Mouse (Mus musculus) lung, embryonic 14.5 days (tissue): ENCODE measurements at regions not wholly inside any gene's neighbourhood (a gene's known extent, or its start where the extent isn't known, plus 50 kb on each side); places are given as distances from the start of the nearest gene placed in this dataset.

Experiments used
- ATAC-seq: fragments of 200-750 bp; cut with Nextera tagmentation; 2 replicates; pipeline ENCODE4 v1.8.0; 2017; ENCODE audit warnings: mild to moderate bottlenecking, moderate TSS enrichment, moderate library complexity; ENCODE audit not compliant: insufficient read depth
- DNase-seq: peaks from one replicate; pipeline ENCODE4 v3.0.0-alpha.2; 2015
- H3K27ac ChIP-seq: fragments of 300-500 bp; sonication (generic); 2 replicates; pipeline ENCODE4 v1.5.1; 2014; ENCODE audit warnings: low read depth, mild to moderate bottlenecking, moderate library complexity
- H3K27me3 ChIP-seq: fragments of 300-500 bp; sonication (generic); 2 replicates; pipeline ENCODE4 v1.6.1; 2014; ENCODE audit warnings: low read length, control low read depth; ENCODE audit not compliant: insufficient read depth
- H3K36me3 ChIP-seq: fragments of 300-500 bp; sonication (generic); 2 replicates; pipeline ENCODE4 v1.6.1; 2014; ENCODE audit warnings: control low read depth; ENCODE audit not compliant: insufficient read depth
- H3K4me1 ChIP-seq: fragments of 300-500 bp; sonication (generic); 2 replicates; pipeline ENCODE4 v1.6.1; 2014; ENCODE audit warnings: antibody characterized with exemption, control low read depth; ENCODE audit not compliant: insufficient read depth
- H3K4me2 ChIP-seq: fragments of 300-500 bp; sonication (generic); 2 replicates; pipeline ENCODE4 v1.6.1; 2014; ENCODE audit warnings: mild to moderate bottlenecking
- H3K4me3 ChIP-seq: fragments of 300-500 bp; sonication (generic); 2 replicates; pipeline ENCODE4 v1.5.1; 2014; ENCODE audit warnings: low read depth, low read length
- H3K9ac ChIP-seq: fragments of 300-500 bp; sonication (generic); 2 replicates; pipeline ENCODE4 v1.6.1; 2014
- H3K9me3 ChIP-seq: fragments of 300-500 bp; sonication (generic); 2 replicates; pipeline ENCODE4 v1.6.1; 2016; ENCODE audit warnings: low read depth, low read length, control low read depth
- CTCF ChIP-seq: IDR thresholded peaks from 2 replicates; pipeline ENCODE4 v1.5.1; 2016; ENCODE audit warnings: antibody characterized with exemption, low read depth
- WGBS: fragments of 180-500 bp; shearing (Covaris S2); extraction: QIAGEN DNeasy Blood & Tissue Kit; methylation state at CpG from one replicate; pipeline ENCODE4 v1.1.7; 2014; 5-methylcytosine and 5-hydroxymethylcytosine counted together

GRCm38 (mm10) chr3:40120298-40120875, 410.7 kb upstream of the Intu start:
- H3K4me3 ChIP-seq: no peak overlapping the region
- H3K27me3 ChIP-seq: no peaks in the 10 kb centered on the region
- DNase-seq (peak; percentile 76), ATAC-seq (peak; percentile 70; the same call in 1 of the 2 replicates)
- H3K27ac ChIP-seq: no peak overlapping the region
- H3K9me3 ChIP-seq: no peaks in the 10 kb centered on the region
- 23% methylated on average over 4 of the region's 4 CpGs for WGBS
- no peak overlapping the region for H3K9ac ChIP-seq
- no peak overlapping the region for H3K4me2 ChIP-seq
- H3K36me3 ChIP-seq: no peaks in the 10 kb centered on the region
- TF ChIP-seq CTCF: peak; percentile 63
- no peaks in the 10 kb centered on the region for H3K4me1 ChIP-seq

DNA sequence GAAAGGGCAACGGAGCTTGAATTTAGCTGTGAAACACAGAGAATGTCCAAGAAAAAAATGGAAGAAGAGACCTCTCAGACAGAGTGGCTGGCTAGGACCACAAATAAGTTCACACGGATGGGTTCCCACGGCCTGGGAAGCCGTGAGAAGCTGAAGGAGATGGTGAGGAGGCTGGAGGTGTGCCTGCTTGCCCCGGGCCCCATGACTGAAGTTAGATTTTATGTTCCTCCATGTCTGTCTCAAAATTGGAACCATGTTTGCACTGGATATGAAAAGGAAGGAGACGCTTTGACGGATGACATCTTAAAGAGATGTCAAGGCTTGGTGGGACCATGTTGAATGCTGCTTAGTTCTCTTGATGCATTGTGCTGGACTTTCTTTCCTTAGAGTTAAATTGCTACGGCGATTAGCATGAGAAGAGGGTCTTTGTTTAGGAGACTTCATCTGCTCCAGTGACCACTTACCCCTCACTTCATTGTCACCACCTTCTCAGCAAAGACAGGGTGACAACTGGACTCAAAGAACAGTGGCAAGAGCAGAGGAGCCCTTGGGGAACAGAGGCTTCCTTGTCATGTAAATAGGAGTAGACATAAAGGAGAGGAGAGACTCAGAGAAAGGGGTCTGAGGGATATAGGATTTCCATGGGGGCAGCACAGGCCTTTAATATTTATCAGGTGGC, 407.4 kb upstream of the Intu start:
- DNase-seq: no peak
- Histone ChIP-seq H3K36me3 (no peaks in the 10 kb centered on the region), H3K27ac (no peak overlapping the region), H3K9ac (no peak overlapping the region), H3K4me1 (no peaks in the 10 kb centered on the region), H3K9me3 (no peaks in the 10 kb centered on the region), H3K4me2 (no peak overlapping the region), H3K27me3 (no peaks in the 10 kb centered on the region), H3K4me3 (no peak overlapping the region)
- no peak for ATAC-seq
- TF ChIP-seq CTCF: no peak
- WGBS: 88% methylated on average over 9 of the region's 9 CpGs

DNA sequence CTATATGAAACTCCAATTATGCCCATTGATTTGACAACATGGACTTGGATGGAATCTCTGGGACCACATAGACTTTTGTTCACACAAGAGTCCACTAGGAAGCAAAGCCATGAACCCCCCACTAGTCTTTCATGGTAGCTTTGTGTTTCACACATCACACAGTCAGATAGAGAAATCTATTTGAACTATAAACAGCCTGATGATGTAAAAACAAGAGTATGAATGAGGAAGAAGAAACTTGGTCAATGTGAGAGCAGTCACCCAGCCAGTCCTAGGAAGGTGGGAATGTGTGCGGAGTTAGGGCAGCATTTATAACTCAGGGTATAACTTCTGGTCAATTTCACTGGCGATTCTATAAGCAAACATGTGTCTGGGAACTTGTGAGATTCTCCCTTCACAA, 404.2 kb upstream of the Intu start:
- H3K9ac ChIP-seq: no peak overlapping the region
- no peak overlapping the region for H3K27ac ChIP-seq
- WGBS: 69% methylated on average over 2 of the region's 2 CpGs
- no peak for TF ChIP-seq CTCF
- no peak overlapping the region for H3K4me2 ChIP-seq
- H3K36me3 ChIP-seq: no peaks in the 10 kb centered on the region
- H3K27me3 ChIP-seq: no peaks in the 10 kb centered on the region
- DNase-seq (no peak), ATAC-seq (no peak)
- H3K4me1 ChIP-seq: no peaks in the 10 kb centered on the region
- no peak overlapping the region for H3K4me3 ChIP-seq
- no peaks in the 10 kb centered on the region for H3K9me3 ChIP-seq

GRCm38 (mm10) chr3:40130858-40131584, 400.1 kb upstream of the Intu start:
- ATAC-seq: no peak; the same call in 1 of the 2 replicates
- Histone ChIP-seq H3K4me3 (no peak overlapping the region), H3K36me3 (no peaks in the 10 kb centered on the region), H3K4me2 (no peak overlapping the region), H3K27me3 (no peaks in the 10 kb centered on the region), H3K4me1 (no peaks in the 10 kb centered on the region), H3K9ac (no peak overlapping the region), H3K27ac (peak overlapping the region; percentile 33; the same call in 1 of the 2 replicates), H3K9me3 (no peaks in the 10 kb centered on the region)
- peak; percentile 46 for DNase-seq
- TF ChIP-seq CTCF: no peak
- 55% methylated on average over 8 of the region's 8 CpGs for WGBS

DNA sequence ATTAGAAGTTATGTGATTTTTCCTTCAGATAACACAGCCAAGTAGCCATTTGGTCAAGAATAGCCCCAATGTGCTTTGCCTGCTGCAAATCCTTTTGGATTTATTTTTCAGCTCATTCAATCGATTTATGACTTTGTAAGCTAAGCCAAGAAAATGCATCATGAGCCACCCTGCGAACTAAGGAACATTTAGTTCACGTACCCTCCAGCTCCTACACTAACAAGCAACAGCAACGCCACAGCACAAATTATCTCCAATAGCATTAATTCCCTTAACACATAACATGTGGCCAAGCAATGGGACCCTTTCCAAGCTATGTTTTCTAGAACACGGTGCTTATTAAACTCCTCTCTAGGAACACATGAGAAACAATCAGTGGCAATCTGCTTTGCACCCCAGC, 392.4 kb upstream of the Intu start:
- no peaks in the 10 kb centered on the region for H3K27me3 ChIP-seq
- no peak overlapping the region for H3K27ac ChIP-seq
- no peaks in the 10 kb centered on the region for H3K9me3 ChIP-seq
- no peak for TF ChIP-seq CTCF
- H3K4me3 ChIP-seq: no peak overlapping the region
- H3K36me3 ChIP-seq: no peaks in the 10 kb centered on the region
- no peak overlapping the region for H3K9ac ChIP-seq
- DNase-seq (peak; percentile 19), ATAC-seq (no peak)
- 65% methylated on average over 5 of the region's 5 CpGs for WGBS
- no peaks in the 10 kb centered on the region for H3K4me1 ChIP-seq
- H3K4me2 ChIP-seq: no peak overlapping the region

- Histone ChIP-seq H3K36me3 (no peaks in the 10 kb centered on the region), H3K4me3 (no peak overlapping the region), H3K9ac (no peak overlapping the region), H3K27ac (no peak overlapping the region), H3K4me1 (no peaks in the 10 kb centered on the region), H3K27me3 (no peaks in the 10 kb centered on the region), H3K4me2 (no peak overlapping the region), H3K9me3 (no peaks in the 10 kb centered on the region)
- no peak for TF ChIP-seq CTCF
- ATAC-seq: no peak
- no peak for DNase-seq
- WGBS: 85% methylated on average over 5 of the region's 5 CpGs
These were observed 388.9 kb upstream of the Intu start for GRCm38 (mm10) chr3:40142229-40142628.

- 66% methylated on average over 6 of the region's 6 CpGs for WGBS
- Histone ChIP-seq H3K27ac (no peak overlapping the region), H3K36me3 (no peaks in the 10 kb centered on the region), H3K9ac (no peak overlapping the region), H3K4me1 (no peaks in the 10 kb centered on the region), H3K4me3 (no peak overlapping the region), H3K27me3 (no peaks in the 10 kb centered on the region), H3K9me3 (no peaks in the 10 kb centered on the region), H3K4me2 (no peak overlapping the region)
- DNase-seq (no peak), ATAC-seq (no peak)
- no peak for TF ChIP-seq CTCF
These were observed 372.5 kb upstream of the Intu start for GRCm38 (mm10) chr3:40158631-40159030.
